Mouse (Mus musculus): ENCODE measurements around the gene Pde2a.

Pde2a gene

DNA sequence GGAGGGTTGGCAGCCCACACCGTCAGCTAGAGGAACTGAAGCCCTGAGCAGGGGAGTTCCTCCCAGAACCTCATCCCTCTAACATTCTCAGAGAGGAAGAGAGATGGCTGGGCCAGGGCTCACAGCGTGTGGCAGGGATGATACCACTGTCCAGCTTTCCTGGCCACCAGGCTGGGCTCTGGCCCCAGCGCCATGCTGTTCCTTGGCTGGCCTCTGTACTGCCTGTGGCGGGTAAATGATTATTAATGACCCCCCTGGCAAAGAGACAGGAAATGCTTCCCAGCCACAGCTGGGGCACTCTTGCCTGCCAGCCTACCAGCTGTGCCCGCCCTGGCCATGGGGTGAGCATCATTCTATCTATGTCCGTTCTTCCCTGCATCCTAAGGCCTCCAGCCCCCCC is 33.6 kb downstream of the Pde2a start:
- DNase-seq = peak in 1 of 2 experiments; percentile 15

DNA sequence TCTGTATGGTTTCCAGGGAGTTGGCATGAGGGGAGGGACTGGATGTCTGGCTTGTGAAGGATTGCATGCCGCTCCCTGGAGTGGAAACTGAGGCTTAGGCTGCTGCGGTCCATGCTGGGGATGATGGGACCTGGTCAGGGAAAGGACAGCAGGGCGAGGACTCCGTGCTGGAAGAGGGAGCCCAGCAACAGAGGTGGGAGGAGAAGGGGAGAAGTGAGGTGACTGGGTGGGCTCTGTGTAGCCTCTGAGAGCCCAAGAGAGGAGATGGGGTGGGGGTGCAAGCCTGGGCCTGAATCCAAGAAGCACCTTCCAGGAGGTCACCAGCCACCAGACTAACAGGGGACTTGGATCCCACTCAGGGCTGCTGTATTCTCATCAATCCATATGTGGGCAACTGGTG is 34.8 kb downstream of the Pde2a start:
- no peak for DNase-seq

DNA sequence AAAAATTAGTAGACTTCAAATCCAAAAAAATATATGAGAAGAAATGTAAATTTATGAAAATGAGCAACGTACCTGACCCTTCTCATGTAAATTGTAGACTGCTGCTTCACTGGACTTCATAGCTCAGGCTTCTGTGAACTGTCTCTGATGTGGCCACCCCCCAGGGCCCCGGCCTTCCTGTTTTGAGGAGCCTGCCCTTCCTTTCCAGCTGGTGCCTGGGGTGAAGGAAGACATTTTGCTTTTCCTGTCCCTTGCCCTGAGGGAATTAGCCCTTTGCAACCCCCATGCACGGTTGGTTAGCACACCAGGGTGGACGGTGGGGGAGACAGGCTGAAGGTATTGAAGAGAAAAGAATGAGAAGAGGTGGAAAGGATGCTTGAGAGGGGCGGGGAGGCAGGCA is 35.3 kb downstream of the Pde2a start:
- no peak for DNase-seq

- DNase-seq = no peak
Observed at GRCm38 (mm10) chr7:101457283-101457682, 35.8 kb downstream of the Pde2a start.

- DNase-seq = no peak
Observed at GRCm38 (mm10) chr7:101457801-101458200, 36.3 kb downstream of the Pde2a start.

DNA sequence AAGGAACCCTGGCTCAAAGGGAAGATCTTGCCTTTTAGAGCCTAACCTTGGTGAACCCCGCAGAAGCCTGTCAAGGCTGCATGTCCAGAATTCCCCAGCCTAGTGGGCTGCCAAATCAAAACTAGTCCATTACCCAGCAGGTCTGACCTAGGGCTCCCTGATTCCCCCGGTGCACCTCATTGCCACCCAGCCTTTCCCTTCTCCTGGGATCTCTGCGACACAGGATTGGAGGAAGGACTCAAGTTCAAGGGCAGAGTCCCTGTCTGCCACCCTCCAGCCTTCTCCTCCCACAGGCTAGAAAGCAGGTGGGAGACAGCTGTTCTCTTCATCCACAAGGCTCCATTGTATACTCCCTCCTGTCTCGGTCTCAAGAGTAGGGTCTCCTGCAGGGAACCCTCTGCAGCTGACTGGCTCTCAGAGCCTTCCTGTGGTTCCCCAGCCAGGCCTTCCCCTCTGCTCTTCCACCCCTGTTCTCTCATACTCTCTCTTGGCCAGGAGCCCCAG is 36.8 kb downstream of the Pde2a start:
- no peak for DNase-seq

- no peak for DNase-seq
Observed at GRCm38 (mm10) chr7:101459305-101459813, 37.9 kb downstream of the Pde2a start.

DNA sequence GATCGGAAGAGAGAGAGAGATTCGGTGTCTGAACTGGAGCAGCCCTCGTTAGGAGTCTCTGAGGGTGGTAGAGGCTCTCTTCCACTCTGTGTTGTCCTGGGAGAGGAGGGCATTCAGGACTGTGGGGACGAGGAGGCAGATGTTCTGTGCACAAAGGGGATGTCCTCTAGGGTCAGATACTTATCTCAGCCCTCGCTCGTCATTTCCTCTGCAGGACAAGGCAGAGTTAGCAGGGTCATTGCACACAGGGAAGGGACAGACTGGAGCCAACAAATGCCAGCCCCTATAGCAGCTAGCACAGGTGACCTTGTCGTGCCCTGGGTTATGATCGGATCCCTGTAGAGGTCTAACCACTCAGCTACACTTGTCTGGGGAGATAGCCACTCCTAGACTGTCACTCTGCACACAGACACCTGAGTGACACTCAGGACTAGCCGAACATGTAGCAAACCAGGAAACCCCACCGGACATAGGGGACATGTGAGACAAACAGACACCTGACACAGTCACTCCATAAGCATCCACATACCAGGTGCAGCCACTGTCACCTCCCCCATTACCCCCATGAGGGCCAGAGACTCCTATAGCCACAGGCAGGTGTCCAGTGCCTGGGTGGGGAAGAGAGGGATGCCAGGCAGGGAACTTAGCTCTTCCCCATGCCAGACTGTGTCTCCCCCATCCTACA is 38.6 kb downstream of the Pde2a start:
- DNase-seq = no peak

DNA sequence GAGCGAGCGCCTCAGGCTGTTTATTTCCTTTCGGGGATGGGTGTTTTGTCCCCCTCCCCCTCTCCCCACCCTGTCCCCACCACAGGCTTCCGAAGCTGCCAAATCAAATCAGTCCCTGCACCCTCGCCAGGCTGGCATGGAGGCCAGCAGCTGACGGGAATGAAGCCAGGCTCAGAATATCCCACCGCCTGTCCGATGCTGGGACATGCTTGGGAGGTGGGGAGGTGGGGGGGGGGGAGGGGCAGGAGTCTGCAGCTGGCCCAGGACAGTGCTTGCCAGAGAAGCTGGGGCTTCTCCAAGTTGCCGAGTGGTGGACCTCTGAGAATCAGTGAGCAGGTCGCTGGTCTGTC is 39.1 kb downstream of the Pde2a start:
- no peak for DNase-seq

- no peak for DNase-seq
Observed at GRCm38 (mm10) chr7:101461571-101461970, 40.1 kb downstream of the Pde2a start.

DNA sequence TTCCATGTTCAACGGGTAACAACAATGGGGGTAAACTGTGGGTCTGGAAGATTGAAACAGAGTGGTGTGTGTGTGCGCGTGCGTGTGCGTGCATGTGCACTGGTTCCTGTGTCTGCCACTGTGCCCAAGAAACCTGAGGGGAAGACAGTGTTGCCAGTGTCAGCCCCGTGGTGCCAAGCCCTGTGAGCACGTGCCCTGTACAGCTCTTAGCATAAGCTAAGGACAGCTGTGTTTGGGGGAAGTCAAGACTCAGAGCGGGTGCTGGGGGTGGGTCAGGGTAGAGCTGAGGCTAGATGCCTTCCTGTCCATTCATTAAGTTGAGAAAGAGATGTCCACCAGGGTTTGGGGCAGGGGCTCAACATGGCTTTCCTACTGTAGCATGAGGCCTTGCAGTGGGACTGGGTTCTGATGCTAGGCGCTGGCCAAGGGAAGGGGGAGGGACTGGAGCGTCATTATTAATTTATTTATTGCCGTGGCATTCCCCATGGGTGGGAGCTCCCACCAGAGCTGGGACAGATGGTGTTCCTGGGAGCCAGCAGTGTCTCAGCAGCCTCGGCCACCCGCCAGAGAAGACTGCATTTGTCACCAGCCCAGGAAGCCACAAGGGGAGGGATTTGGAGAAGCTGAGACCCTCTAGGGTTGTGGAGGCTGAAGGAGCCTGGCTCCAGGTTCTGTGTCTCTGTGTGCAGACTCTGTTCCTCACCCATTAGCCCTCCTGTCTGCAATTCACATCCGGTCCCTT is 41.0 kb downstream of the Pde2a start:
- no peak for DNase-seq

DNA sequence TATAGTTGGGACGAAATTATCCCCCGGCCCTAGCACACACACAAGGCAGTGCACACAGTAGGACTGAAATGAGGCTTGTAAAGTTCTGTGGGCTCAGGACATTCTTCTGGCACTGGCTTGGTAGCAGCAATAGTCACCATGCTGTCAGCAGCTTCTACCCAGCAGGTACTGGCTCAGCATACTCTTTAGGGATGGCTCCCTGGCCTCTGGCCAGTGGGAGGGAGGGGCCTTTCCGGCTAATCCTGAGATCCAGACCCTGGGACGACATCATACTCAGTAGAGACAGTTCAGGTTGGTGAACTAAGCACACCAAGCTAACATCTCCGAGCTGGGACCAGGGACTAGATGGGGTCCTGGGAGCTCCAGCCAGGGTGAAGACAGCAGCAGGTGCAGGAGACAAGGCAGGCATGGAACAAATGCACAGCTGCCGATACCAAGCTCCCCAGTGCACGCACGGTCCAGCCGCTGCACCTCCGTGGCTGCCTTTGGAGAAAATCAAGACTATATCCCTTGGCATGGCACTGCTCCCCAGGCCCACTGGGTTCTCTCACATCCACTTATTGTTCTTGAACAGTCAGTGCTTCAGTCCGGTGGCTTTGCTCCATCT is 42.3 kb downstream of the Pde2a start:
- no peak for DNase-seq

DNA sequence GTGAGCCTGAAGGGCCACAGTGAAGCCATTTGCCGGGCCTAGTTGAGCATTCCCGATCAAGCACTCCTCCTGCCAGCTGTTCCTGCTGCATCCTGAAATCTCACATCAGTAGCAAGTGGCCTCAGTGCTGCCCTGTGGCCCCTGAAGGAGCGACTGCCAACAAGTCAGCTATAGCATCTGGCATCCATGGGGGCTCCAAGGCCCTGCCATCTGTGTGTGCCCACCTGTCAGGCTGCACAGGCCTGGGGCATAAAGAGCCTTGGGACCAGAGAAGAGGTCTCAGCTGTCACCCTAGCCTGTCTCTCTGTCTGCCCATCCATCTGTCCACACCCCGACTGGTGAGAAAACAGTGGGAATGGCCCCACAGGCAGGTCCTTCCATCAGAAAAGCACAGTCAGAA is 43.4 kb downstream of the Pde2a start:
- no peak for DNase-seq

GRCm38 (mm10) chr7:101465392-101465791 is 43.9 kb downstream of the Pde2a start:
- DNase-seq = no peak

- no peak for DNase-seq
Observed at GRCm38 (mm10) chr7:101465850-101466580, 44.5 kb downstream of the Pde2a start.

GRCm38 (mm10) chr7:101466581-101467081 is 45.1 kb downstream of the Pde2a start:
- no peak for DNase-seq

DNA sequence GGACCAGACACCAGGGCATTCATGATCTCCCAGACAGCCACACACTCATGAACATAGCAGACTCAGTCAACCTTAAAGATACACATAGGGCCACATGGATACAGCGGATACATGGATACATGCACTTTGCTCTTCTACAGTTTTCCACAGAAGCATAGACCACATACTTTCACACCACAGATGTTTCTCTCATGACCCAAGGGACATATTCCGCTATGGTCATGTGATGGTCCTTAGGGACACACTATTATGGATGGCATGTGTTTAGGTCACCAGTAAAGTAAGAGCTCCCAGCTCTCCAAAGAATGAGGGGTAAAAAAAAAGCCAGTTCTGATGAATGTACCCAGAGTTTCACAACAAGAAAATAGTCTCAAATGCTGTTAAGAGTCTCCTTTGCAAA is 49.9 kb downstream of the Pde2a start:
- no peak for DNase-seq

- no peak for DNase-seq
Observed at GRCm38 (mm10) chr7:101471968-101472480, 50.5 kb downstream of the Pde2a start.

- DNase-seq = no peak
Observed at GRCm38 (mm10) chr7:101472598-101473558, 51.4 kb downstream of the Pde2a start.

DNA sequence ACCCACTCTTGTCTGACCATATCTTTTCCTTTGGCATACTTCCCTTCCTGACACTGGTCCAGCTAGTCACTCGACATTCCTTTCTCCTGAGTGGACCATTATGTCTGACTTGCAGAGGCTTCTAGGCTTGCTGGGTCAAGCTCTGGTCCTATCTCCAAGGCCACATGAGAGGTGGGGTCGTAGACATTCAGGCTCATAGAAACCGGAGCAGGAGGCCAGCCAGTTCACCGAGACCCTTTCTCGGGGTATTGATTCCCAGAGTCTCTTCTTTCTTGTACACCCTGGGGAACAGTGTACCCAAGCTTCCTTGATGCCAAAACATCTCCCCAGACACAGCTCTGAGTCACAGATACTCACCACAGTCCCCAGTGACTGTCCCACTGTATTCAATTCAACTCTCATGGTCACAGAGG is 52.9 kb downstream of the Pde2a start:
- no peak for DNase-seq

- no peak for DNase-seq
Observed at GRCm38 (mm10) chr7:101476028-101476427, 54.5 kb downstream of the Pde2a start.
